Mouse (Mus musculus): ENCODE measurements at regions not wholly inside any gene's neighbourhood (a gene's known extent, or its start where the extent isn't known, plus 50 kb on each side); places are given as distances from the start of the nearest gene placed in this dataset.

GRCm38 (mm10) chr1:166735545-166735944, 53.9 kb upstream of the Fmo9 start:
- in situ Hi-C loops (cut with MboI, MseI), result loop anchor here (10.0 kb wide), 1 partner anchor 479 kb away; no protein-coding TSS in a partner anchor

DNA sequence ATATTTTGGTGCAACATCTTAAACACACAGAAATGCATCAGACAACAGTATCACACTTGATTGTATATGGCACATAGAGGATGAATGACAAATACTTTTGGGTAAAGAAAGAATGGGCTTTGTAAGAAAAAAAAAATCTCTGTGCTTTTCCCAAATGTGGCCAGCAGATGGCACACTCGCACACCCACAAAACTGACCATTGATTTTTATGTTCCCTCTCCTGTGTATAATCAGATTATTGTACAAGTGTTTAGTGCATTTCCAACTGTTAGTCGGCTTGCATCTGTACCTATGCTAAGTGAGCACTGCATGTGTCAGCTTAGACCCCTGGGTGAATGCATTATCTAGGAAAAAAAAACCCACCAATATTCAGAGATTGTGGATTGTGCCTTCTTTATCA, 56.4 kb upstream of the Fmo9 start:
- in situ Hi-C loops (cut with MboI, MseI), result loop anchor here (10.0 kb wide), 1 partner anchor 477 kb away; no protein-coding TSS in a partner anchor

DNA sequence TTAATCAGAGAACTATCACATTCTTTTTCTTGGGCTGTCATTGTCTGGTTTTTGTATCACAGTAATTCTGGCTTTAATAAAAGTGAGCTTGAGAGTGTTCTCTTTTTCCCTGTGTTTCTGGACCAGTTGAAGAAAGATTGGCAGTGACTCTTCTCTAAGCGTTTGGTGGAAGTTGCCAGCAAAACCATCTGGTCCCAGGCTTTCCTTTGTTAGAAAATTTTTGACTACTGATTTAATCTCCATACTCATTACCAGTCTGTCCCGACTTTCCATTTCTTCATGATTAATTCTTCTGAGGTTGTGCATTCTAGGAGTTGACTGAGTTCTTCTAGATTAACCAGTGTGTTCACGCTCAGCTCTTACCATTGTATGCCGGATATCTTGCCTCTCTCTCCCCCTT, 68.6 kb upstream of the Fmo9 start:
- in situ Hi-C loops (cut with MboI, MseI), result no loop called here

- in situ Hi-C loops (cut with MboI, MseI), result no loop called here
These were observed 69.1 kb upstream of the Fmo9 start for GRCm38 (mm10) chr1:166750777-166751176.

GRCm38 (mm10) chr1:166751436-166751835, 69.8 kb upstream of the Fmo9 start:
- in situ Hi-C loops (cut with MboI, MseI), result no loop called here

DNA sequence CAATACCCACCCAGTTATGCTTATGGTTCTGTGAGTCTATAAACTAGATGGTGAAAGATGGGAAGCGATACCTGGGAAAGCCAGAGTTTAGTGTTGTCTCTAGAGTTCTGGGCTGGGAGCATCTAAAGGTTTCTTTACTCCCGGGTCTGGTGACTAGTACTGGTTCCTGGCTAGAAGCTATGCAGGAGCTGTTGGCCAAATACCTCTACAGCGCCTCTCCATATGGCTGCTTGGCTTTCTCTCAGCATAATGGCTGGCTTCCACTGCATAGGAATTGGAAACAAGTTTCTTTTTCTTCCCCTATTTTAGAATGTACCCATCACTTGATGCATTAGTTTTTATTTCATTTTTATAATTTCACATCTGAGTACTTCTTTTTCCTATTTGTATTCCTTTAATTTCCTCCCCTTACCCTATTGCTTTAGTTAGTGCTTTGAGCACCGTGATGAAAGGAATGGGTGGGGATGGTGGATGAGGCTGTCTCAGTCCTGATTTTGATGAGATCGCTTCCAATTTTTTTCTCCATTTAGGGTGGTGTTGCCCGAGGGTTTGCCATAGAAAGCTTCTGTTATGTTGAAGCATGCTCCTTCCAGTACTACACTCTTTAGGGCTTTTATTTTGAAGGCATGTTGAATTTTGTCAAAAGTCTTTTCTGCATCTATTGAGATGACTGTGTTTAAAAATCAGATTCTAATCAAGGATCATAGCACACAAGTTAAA, 71.5 kb upstream of the Fmo9 start:
- in situ Hi-C loops (cut with MboI, MseI), result no loop called here

GRCm38 (mm10) chr1:166758987-166759386, 77.3 kb upstream of the Fmo9 start:
- in situ Hi-C loops (cut with MboI, MseI), result no loop called here

- in situ Hi-C loops (cut with MboI, MseI), result no loop called here
These were observed 91.5 kb upstream of the Fmo9 start for GRCm38 (mm10) chr1:166773114-166773513.

GRCm38 (mm10) chr1:166782106-166782505, 100.5 kb upstream of the Fmo9 start:
- in situ Hi-C loops (cut with MboI, MseI), result no loop called here

- in situ Hi-C loops (cut with MboI, MseI), result no loop called here
These were observed 106.3 kb upstream of the Fmo9 start for GRCm38 (mm10) chr1:166787945-166788344.

DNA sequence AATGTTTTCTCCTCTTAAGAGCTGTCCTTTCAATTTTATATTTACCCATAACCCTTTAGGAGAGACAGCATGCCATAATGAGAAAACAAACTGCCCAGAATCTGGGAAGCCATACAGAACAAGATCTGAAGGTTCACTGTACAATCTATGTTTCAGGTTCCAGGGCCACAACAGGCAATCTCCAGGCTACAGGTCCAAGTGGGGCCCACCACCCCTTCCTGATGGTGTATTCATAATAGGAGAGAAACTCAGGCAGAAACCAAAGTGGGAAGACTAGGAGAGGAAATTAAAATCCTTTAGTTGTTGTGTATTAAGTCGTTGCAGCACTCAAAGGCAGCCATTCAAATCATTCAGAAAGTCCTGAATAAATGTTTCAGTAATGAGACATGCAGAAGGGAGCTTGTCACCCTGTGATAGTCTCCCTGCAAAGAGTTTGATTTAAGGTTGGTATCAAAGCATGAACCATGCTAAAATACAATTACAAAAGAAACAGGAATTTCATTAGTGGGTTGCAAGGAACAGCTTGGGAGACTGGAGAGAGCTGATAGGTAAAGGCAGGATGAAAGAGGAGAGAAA, 107.3 kb upstream of the Fmo9 start:
- in situ Hi-C loops (cut with MboI, MseI), result no loop called here

GRCm38 (mm10) chr1:166793052-166793716, 111.5 kb upstream of the Fmo9 start:
- in situ Hi-C loops (cut with MboI, MseI), result no loop called here

DNA sequence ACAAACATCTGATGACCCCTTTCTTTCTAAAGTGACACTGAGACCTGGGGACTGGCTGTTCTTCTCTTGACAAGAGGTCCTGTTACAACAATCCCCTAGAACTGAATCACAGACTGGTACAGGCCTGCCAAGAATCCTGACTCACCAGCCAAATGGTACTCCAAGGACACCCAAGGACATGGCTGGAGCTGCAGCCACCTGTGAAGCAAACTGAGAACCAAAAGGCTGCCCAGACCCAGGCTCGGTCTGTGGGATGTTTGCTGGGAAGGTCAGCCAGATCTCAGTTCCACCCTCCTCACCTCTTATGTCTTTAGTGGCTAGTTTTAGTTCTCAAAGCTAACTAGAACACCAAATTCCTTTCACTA, 112.1 kb upstream of the Fmo9 start:
- in situ Hi-C loops (cut with MboI, MseI), result no loop called here

DNA sequence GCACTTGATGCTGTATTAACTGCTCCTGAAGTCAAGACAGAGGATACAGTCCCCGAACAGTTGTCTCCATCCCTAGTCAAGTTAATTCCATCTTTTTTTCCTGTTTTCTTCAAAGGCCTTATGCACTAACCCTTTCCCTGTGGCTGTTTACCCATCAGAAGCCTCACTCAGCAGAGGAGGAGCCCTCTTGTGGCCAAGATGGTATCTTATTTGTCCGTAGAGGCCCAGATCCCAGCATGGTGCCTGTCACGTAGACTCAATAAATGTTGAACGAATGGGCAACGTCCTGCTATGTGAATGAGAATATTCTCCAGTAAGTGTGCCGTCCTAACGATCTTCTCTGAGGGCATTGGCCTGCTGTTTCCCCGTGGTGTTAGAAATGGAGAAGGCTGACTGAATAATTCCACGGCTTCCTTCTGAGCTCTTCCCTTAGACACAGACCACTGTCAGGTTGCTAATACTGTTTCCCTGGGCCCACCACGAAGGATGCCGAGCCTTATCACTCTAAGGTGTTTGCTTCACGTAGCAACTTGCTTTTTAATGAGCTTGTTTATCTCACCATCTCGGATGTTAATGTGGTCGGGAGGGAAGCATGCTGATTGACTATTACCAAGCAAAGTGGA, 113.1 kb upstream of the Fmo9 start:
- in situ Hi-C loops (cut with MboI, MseI), result no loop called here

DNA sequence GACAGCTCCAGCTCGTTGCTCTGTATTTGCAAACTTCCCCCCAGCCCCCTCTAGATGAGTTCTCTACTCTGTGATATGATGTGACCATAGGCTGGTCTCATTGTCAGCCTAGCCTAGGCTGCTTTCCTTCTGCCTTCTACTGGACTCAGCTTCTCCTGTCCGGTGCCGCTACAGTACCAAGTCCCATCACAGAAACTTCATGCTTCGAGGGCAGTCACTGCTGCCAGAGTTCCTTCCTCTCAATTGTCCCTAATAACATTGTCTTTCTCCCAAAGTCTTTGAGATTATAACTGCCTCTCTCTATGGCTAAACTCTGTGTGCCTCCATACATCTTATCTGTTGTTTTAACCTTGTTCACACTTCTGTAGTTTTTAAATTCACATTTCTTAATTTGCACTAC, 114.0 kb upstream of the Fmo9 start:
- in situ Hi-C loops (cut with MboI, MseI), result no loop called here

DNA sequence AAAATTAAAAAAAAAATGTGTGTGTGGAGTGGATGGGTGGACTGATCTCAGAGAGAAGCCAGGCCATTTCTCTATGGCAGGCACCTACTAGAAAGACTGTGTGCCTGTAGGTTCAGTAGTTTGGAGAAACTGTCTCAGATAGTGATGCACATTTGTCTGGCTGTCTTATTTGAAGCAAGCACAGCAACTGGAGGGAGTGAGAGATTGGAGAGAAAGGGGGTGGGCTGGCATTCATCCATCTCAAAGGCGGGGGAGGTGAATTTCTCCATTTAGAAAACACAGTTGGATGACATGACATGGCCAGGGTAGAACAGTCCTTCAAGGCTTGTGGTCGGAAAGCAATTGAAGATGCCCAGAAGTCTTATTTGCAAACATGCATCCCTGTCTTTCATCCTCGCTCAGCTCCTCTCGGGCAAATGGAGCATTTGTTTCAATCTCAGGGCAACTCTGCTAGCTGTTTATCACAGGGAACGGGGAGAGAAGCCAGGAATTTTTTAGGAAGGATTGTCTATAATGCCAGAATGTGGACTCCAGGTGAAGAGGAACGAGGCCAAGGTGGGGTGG, 114.8 kb upstream of the Fmo9 start:
- in situ Hi-C loops (cut with MboI, MseI), result no loop called here

DNA sequence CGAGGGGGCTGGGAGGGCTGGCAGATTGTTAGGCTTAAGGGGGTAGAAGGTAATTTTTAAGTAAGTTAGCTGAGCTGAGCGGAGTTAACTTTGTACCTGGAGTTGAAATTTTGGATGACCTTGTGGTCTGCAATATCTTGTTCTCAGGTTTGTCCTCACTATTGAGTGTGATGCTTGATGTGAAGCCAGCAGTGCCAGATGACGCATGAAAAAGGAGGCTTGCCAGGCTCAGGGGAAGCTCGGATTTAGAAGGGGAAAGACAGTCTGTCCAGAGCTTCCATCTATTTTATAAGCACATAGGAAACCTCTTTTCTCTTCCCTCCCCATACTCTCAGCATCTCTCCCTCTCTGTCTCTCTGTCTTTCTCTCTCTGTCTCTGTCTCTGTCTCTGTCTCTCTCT, 115.3 kb upstream of the Fmo9 start:
- in situ Hi-C loops (cut with MboI, MseI), result no loop called here

DNA sequence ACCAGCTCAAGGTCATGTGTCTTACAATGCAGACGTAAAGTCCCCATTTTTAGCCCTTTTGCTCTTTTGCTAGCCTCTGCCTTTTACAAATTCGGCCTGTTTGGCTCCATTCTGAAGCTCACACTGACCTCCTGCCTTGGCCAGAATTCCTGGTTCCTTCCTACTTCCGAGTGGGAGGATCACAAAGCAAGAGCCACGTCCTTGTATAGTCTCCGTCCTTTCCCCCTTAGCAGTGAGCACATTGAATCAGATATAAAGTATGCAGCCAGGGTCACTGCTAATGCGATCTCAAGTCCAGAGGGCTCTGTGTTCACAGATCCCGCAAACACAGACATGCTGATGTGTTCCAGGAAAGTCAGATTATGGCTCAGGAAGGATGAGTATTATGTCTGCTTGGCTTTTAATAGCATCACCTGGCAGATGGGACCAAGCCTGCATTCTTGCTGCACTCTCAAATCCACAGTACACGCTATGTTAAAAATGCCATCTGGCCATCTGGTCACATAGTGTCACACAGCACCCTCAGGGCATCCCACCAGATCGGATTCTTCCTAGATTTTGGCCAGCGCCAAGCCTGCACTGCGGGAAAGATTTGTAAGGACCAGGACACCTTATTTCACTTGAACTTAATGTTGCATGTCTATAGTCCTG, 119.4 kb upstream of the Fmo9 start:
- in situ Hi-C loops (cut with MboI, MseI), result no loop called here

DNA sequence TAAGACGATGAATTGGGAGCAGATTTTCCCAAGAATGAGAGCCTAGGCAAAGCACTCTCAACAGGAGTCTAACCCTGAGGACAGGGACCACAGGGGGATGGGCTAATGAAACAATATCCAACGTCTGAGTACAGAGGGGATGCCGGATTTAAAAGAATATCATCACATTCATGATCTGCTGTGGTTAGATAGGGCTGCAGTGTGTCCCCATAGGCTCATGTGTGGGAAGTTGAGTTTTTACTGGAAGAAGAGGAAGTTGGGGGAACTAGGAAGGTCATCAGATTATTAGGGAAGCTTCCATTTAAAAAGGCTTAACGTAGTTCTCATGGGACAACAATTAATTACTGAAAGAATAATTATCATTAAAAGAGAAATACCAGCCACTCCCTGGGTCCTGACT, 120.3 kb upstream of the Fmo9 start:
- in situ Hi-C loops (cut with MboI, MseI), result no loop called here

- in situ Hi-C loops (cut with MboI, MseI), result no loop called here
These were observed 122.3 kb upstream of the Fmo9 start for GRCm38 (mm10) chr1:166803928-166804327.

DNA sequence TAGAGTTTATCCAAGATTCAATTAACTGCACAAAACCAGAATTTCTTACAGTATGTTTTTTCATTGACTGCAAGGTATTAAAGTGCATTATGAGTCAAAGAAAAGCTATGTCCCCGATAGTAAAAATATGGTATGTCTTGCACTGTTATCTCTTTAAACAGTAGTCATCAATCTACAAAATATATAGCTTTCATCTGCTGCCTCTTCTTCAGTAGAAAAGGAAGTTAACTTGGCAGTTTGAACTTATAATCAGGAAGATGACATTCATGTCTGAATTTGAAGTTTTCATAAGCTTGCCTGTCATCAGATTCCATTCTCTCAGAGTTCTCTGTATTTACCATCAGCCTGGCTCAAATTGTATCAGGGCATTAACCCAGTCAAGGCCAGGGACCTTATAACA, 122.7 kb upstream of the Fmo9 start:
- in situ Hi-C loops (cut with MboI, MseI), result no loop called here

All from T-helper 2 cell (primary cell).